ENCODE assay signal across 9 mouse cellular contexts in genomic region chr16:75779271-75779670, GRCm38 (mm10). TPM values are rescaled to one million over a fixed set of nuclear protein-coding genes. Genes with fewer than 3 reads are reported as not detected.
A peak's percentile ranks its signal among the peaks of the same experiment; 100 is the strongest.
DNase-seq lines count a peak whose midpoint lies in the region; ATAC-seq lines count a peak whose summit lies in the region.
"Had no signal": no experiment of that assay in that cellular context is flagged by ENCODE, and none has a peak within 500 bp of the region (broad histone marks: within the 10 kb centered on the region; RNA-seq: fewer than 3 reads in every experiment).

No protein-coding gene starts in this region.

- no peak overlapping the region for H3K27ac ChIP-seq in heart, embryonic 11.5 days (ENCODE audit: low read depth, low read length)

- no peak overlapping the region for H3K9ac ChIP-seq in heart, embryonic 11.5 days (ENCODE audit: low read depth, low read length)

- H3K4me1 ChIP-seq in heart, embryonic 11.5 days (ENCODE audit: control insufficient read depth, insufficient read depth, low read length): no peaks in the 10 kb centered on the region

- H3K36me3 ChIP-seq in heart, embryonic 11.5 days (ENCODE audit: control insufficient read depth, insufficient read depth, low read length): no peaks in the 10 kb centered on the region

- peak; percentile 16 to 29 for DNase-seq in heart, postnatal 10 days
- peak; percentile 27 for DNase-seq in thymus, postnatal 14 days
- no peak for DNase-seq in thymus, postnatal 4 days
- DNase-seq in fibroblast of lung, adult 2 months (ENCODE audit: low read depth): peak; percentile 13
- DNase-seq in ovary, adult 18-20 months (ENCODE audit: low spot score): no peak
- DNase-seq in urinary bladder, adult 2 months (ENCODE audit: low spot score): no peak
- DNase-seq in adrenal gland, adult 18-20 months (ENCODE audit: low spot score in 2 of 2): no peak
- DNase-seq: adrenal gland, postnatal 14 days had no signal

- no peak overlapping the region for H3K4me2 ChIP-seq in heart, embryonic 11.5 days

- intact Hi-C loops in heart, postnatal 10 days (cut with DNase I): loop anchor here (1.0 to 10.0 kb wide), 3 partner anchors 424 to 1120 kb away; no protein-coding TSS in a partner anchor

- no peak overlapping the region for H3K4me3 ChIP-seq in heart, embryonic 11.5 days (ENCODE audit: low read depth, low read length)

- no peaks in the 10 kb centered on the region for H3K27me3 ChIP-seq in heart, embryonic 11.5 days (ENCODE audit: control insufficient read depth, insufficient read depth, low read length)

- WGBS in heart, embryonic 11.5 days (ENCODE audit: insufficient replicate concordance): 31% methylated on average over 1 of the region's 1 CpGs

- no peaks in the 10 kb centered on the region for H3K9me3 ChIP-seq in heart, embryonic 11.5 days (replicated peaks; ENCODE audit: control insufficient read depth, low read length)

- ATAC-seq in heart, embryonic 11.5 days (replicated peaks; ENCODE audit: insufficient number of reproducible peaks, low FRiP score, low TSS enrichment): no peak

RNA-seq across cellular contexts. Expression of gene Hspa13, which starts 12.4 kb away (rescaled TPM):
- 10 to 100 TPM; 17.6 to 18.4 TPM for total RNA-seq in heart, postnatal 10 days (2021)
- 24.9 and 28.7 TPM in 2 replicates for polyA plus RNA-seq in heart, embryonic 11.5 days (2014; fragmentation: Nextera tagmentation; extraction: Ambion mirVana)
- 14.3 and 15.2 TPM in 2 replicates for polyA plus RNA-seq in urinary bladder, adult 2 months (2012; rRNA removed)
- total RNA-seq in adrenal gland, adult 18-20 months (2021): 10 to 100 TPM; 35.9 to 44.5 TPM

Comparison
In these comparisons a context has a peak if more than half of its experiments do, and no peak if none do; other contexts are left out.
1. DNase-seq: peak in heart, postnatal 10 days (2 of 2), thymus, postnatal 14 days (single experiment) and fibroblast of lung, adult 2 months (single experiment); none in thymus, postnatal 4 days (single experiment), ovary, adult 18-20 months (single experiment), urinary bladder, adult 2 months (single experiment) and adrenal gland, adult 18-20 months (0 of 2).